Mouse (Mus musculus): ENCODE measurements around the gene Rnf151.
"Not testable (repeated sequence)": the region's sequence is repeated elsewhere in the genome, so short reads cannot be mapped to it uniquely, and the experiment has no call there.

The Rnf151 gene

GRCm38 (mm10) chr17:24733434-24734050 lies 15.7 kb upstream of the Rnf151 start:
- DNase-seq (ENCODE audit: extremely low spot score, low read depth, low spot score), result no peak

GRCm38 (mm10) chr17:24732233-24732935 lies 14.5 kb upstream of the Rnf151 start:
- no peak for DNase-seq (ENCODE audit: extremely low spot score, low read depth, low spot score)

GRCm38 (mm10) chr17:24730787-24731186 lies 12.9 kb upstream of the Rnf151 start:
- DNase-seq (ENCODE audit: extremely low spot score, low read depth, low spot score), result no peak

- no peak for DNase-seq (ENCODE audit: extremely low spot score, low read depth, low spot score)
Observed at GRCm38 (mm10) chr17:24729067-24729466, 11.2 kb upstream of the Rnf151 start.

- no peak for DNase-seq (ENCODE audit: extremely low spot score, low read depth, low spot score)
Observed at GRCm38 (mm10) chr17:24728184-24728583, 10.3 kb upstream of the Rnf151 start.

GRCm38 (mm10) chr17:24727618-24728017 lies 9.8 kb upstream of the Rnf151 start, which contains the start of gene Rpl3l:
Gene Rpl3l (plus strand): TSS chr17:24727820.
- DNase-seq (ENCODE audit: extremely low spot score, low read depth, low spot score), result no peak

GRCm38 (mm10) chr17:24725637-24726390 lies 8.0 kb upstream of the Rnf151 start:
- no peak for DNase-seq (ENCODE audit: extremely low spot score, low read depth, low spot score)

- peak; percentile 90 for DNase-seq (ENCODE audit: extremely low spot score, low read depth, low spot score)
Observed at GRCm38 (mm10) chr17:24724184-24724583, 6.3 kb upstream of the Rnf151 start, which contains the start of gene Ndufb10. Gene Ndufb10 (minus strand): TSS chr17:24724478.

GRCm38 (mm10) chr17:24723881-24724180 lies 6.0 kb upstream of the Rnf151 start:
- DNase-seq (ENCODE audit: extremely low spot score, low read depth, low spot score), result no peak

- DNase-seq (ENCODE audit: extremely low spot score, low read depth, low spot score), result no peak
Observed at GRCm38 (mm10) chr17:24723122-24723880, 5.4 kb upstream of the Rnf151 start.

- no peak for DNase-seq (ENCODE audit: extremely low spot score, low read depth, low spot score)
Observed at GRCm38 (mm10) chr17:24722220-24722924, 4.5 kb upstream of the Rnf151 start.

GRCm38 (mm10) chr17:24721383-24721955 lies 3.6 kb upstream of the Rnf151 start:
- DNase-seq (ENCODE audit: extremely low spot score, low read depth, low spot score), result not testable (repeated sequence)

GRCm38 (mm10) chr17:24720616-24721015 lies 2.8 kb upstream of the Rnf151 start:
- DNase-seq (ENCODE audit: extremely low spot score, low read depth, low spot score), result not testable (repeated sequence)

- DNase-seq (ENCODE audit: extremely low spot score, low read depth, low spot score), result peak; percentile 90
Observed at GRCm38 (mm10) chr17:24719494-24720222, 1.8 kb upstream of the Rnf151 start.

GRCm38 (mm10) chr17:24718938-24719337 lies 1.1 kb upstream of the Rnf151 start:
- DNase-seq (ENCODE audit: extremely low spot score, low read depth, low spot score), result not testable (repeated sequence)

GRCm38 (mm10) chr17:24716166-24716682 lies 1.6 kb downstream of the Rnf151 start:
- DNase-seq (ENCODE audit: extremely low spot score, low read depth, low spot score), result no peak

GRCm38 (mm10) chr17:24715556-24715955 lies 2.3 kb downstream of the Rnf151 start:
- DNase-seq (ENCODE audit: extremely low spot score, low read depth, low spot score), result no peak

- no peak for DNase-seq (ENCODE audit: extremely low spot score, low read depth, low spot score)
Observed at GRCm38 (mm10) chr17:24708646-24709045, 9.2 kb downstream of the Rnf151 start.

GRCm38 (mm10) chr17:24707801-24708425 lies 9.9 kb downstream of the Rnf151 start:
- no peak for DNase-seq (ENCODE audit: extremely low spot score, low read depth, low spot score)
